Mouse (Mus musculus) hindbrain, embryonic 11.5 days (tissue): ENCODE results near the gene Uqcrc2. TPM values are rescaled to one million over a fixed set of nuclear protein-coding genes. Genes with fewer than 3 reads are reported as not detected.

Experiments used
- ATAC-seq: fragments of 200-750 bp; cut with Nextera tagmentation; 2 replicates; pipeline ENCODE4 v1.8.0; 2017; ENCODE audit warnings: mild to moderate bottlenecking, moderate TSS enrichment, moderate library complexity; ENCODE audit not compliant: low FRiP score
- DNase-seq: peaks from one replicate; pipeline ENCODE4 v3.0.0-alpha.2; 2015; ENCODE audit warnings: low spot score
- H3K27ac ChIP-seq: fragments of 300-500 bp; sonication (generic); 2 replicates; pipeline ENCODE4 v1.5.1; 2014; ENCODE audit warnings: mild to moderate bottlenecking, low read depth, low read length
- H3K27me3 ChIP-seq: fragments of 300-500 bp; sonication (generic); 2 replicates; pipeline ENCODE4 v1.6.1; 2014; ENCODE audit warnings: mild to moderate bottlenecking, low read length, moderate library complexity, mixed read lengths; ENCODE audit not compliant: control insufficient read depth, insufficient read depth
- H3K36me3 ChIP-seq: fragments of 300-500 bp; sonication (generic); 2 replicates; pipeline ENCODE4 v1.6.1; 2014; ENCODE audit warnings: mild to moderate bottlenecking, low read length, moderate library complexity, mixed read lengths; ENCODE audit not compliant: control insufficient read depth, insufficient read depth
- H3K4me1 ChIP-seq: fragments of 300-500 bp; sonication (generic); replicated peaks from 2 replicates; pipeline ENCODE4 v1.6.1; 2014; ENCODE audit warnings: low read length, mixed read lengths; ENCODE audit not compliant: control insufficient read depth, insufficient read depth
- H3K4me2 ChIP-seq: fragments of 300-500 bp; sonication (generic); replicated peaks from 2 replicates; pipeline ENCODE4 v1.6.1; 2014; ENCODE audit warnings: mild to moderate bottlenecking, low read depth, low read length
- H3K4me3 ChIP-seq: fragments of 300-500 bp; sonication (generic); 2 replicates; pipeline ENCODE4 v1.5.1; 2014; ENCODE audit warnings: low read depth, low read length
- H3K9ac ChIP-seq: fragments of 300-500 bp; sonication (generic); 2 replicates; pipeline ENCODE4 v1.6.1; 2014; ENCODE audit warnings: low read depth, low read length
- H3K9me3 ChIP-seq: fragments of 300-500 bp; sonication (generic); 2 replicates; pipeline ENCODE4 v1.6.1; 2016; ENCODE audit warnings: low read length; ENCODE audit not compliant: control insufficient read depth
- WGBS: fragments of 180-500 bp; shearing (Covaris S2); extraction: QIAGEN DNeasy Blood & Tissue Kit; methylation state at CpG from one replicate; pipeline ENCODE4 v1.1.7; 2014; 5-methylcytosine and 5-hydroxymethylcytosine counted together
- polyA plus RNA-seq: library from polyadenylated mRNA; unstranded; fragments of >200 nt; fragmentation: Nextera tagmentation; extraction: Ambion mirVana; gene quantifications from 2 replicates; pipeline ENCODE4 v1.2.1, GENCODE M21; 2014

The Uqcrc2 gene
- polyA plus RNA-seq, 1 experiment from 2014 or later, result 200 TPM

DNA sequence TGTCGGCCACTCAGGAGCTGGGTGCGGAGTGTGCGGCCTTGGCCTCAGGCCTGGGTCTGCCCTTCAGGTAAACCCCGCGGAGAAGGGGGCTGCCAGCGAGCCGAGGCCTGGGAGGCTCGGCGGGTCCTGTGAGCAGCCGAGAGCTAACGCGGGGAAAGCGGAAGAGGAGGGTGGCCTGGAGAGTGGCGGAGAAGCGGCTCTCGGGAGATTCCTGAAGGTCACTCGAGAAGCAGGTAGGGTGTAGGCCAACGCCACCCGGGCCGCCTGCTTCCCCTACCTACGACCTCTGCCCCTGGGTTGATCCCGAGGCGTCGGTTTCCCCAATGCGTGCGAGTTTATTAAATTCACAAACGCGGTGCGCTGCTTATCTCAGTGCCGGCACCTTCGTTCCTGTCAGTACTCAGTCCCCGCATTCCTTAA is 396 bp downstream of the Uqcrc2 start:
- under 1% methylated on average over 30 of the region's 32 CpGs for WGBS
- peak overlapping the region; percentile 76 for H3K4me2 ChIP-seq
- H3K27ac ChIP-seq, result peak overlapping the region; percentile 88
- peak overlapping the region; percentile 91 for H3K4me3 ChIP-seq
- no peaks in the 10 kb centered on the region for H3K9me3 ChIP-seq
- DNase-seq (no peak), ATAC-seq (peak; percentile 88)
- no peaks in the 10 kb centered on the region; the same call in 1 of the 2 replicates for H3K4me1 ChIP-seq
- no peaks in the 10 kb centered on the region for H3K36me3 ChIP-seq
- H3K9ac ChIP-seq, result peak overlapping the region; percentile 97
- H3K27me3 ChIP-seq, result no peaks in the 10 kb centered on the region

DNA sequence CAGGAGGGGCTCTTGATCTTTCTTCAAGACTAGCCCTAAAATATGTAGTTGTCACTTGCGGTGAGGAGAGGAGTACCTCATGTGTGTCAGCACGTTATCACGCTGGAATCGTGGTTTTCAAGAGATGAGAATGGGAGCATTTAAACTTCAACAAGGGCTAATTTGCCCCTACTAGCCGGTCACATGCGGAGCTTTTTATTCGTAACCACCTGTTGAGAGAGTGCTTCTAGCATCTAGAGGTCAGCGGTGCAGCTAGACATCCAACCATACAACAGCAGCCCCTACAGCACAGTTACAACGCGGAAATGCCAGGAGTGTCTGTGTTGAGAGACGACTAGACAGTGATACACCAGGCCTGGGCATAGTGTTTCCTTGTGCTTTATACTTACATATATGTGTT is 845 bp downstream of the Uqcrc2 start:
- Histone ChIP-seq H3K27me3 (no peaks in the 10 kb centered on the region), H3K4me1 (no peaks in the 10 kb centered on the region; the same call in 1 of the 2 replicates), H3K9me3 (no peaks in the 10 kb centered on the region), H3K9ac (peak overlapping the region; percentile 97), H3K36me3 (no peaks in the 10 kb centered on the region), H3K27ac (peak overlapping the region; percentile 88; the same call in 1 of the 2 replicates), H3K4me3 (peak overlapping the region; percentile 91), H3K4me2 (peak overlapping the region; percentile 76)
- under 1% methylated on average over 11 of the region's 11 CpGs for WGBS
- no peak for ATAC-seq
- DNase-seq, result peak; percentile 22

DNA sequence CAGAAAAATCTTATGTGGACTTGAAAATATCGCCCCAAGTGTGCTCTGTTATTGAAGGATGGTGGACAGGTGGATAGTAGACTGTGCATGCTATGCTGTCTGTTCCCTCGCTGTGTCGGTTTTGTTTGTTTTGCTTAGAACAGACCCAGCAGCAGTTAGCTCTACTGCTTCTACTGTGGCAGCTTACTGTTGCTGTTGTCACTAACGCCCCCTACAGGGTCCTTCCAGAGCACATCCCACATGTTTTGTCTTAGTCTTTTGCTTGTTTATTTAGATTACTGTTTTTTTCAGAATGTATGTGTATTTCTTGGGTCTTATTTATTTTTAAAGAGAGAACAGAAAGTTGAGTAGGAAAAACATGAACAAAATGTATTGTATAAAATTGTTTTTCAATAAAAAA is 8.2 kb downstream of the Uqcrc2 start:
- Histone ChIP-seq H3K9ac (no peak overlapping the region), H3K4me2 (no peak overlapping the region), H3K36me3 (peaks cover 5% of the 10 kb centered on the region; the same call in 1 of the 2 replicates), H3K4me1 (no peaks in the 10 kb centered on the region), H3K4me3 (no peak overlapping the region), H3K9me3 (no peaks in the 10 kb centered on the region), H3K27me3 (no peaks in the 10 kb centered on the region), H3K27ac (no peak overlapping the region)
- DNase-seq, result peak; percentile 17
- WGBS, result 64% methylated on average over 4 of the region's 4 CpGs
- no peak for ATAC-seq

- peaks cover 7% of the 10 kb centered on the region for H3K36me3 ChIP-seq
- no peaks in the 10 kb centered on the region for H3K9me3 ChIP-seq
- no peaks in the 10 kb centered on the region for H3K27me3 ChIP-seq
- no peak overlapping the region for H3K4me2 ChIP-seq
- H3K4me3 ChIP-seq, result no peak overlapping the region
- no peak for ATAC-seq
- WGBS, result 83% methylated on average over 2 of the region's 2 CpGs
- no peak for DNase-seq
- H3K9ac ChIP-seq, result no peak overlapping the region
- H3K4me1 ChIP-seq, result no peaks in the 10 kb centered on the region
- no peak overlapping the region for H3K27ac ChIP-seq
Measured at GRCm38 (mm10) chr7:120647849-120648248, 12.9 kb downstream of the Uqcrc2 start.

- no peak for ATAC-seq
- Histone ChIP-seq H3K4me3 (no peak overlapping the region), H3K27me3 (no peaks in the 10 kb centered on the region), H3K4me1 (no peaks in the 10 kb centered on the region), H3K4me2 (no peak overlapping the region), H3K27ac (no peak overlapping the region), H3K36me3 (no peaks in the 10 kb centered on the region; the same call in 1 of the 2 replicates), H3K9me3 (no peaks in the 10 kb centered on the region), H3K9ac (no peak overlapping the region)
- 92% methylated on average over 4 of the region's 4 CpGs for WGBS
- no peak for DNase-seq
Measured at GRCm38 (mm10) chr7:120662079-120662478, 27.1 kb downstream of the Uqcrc2 start.

DNA sequence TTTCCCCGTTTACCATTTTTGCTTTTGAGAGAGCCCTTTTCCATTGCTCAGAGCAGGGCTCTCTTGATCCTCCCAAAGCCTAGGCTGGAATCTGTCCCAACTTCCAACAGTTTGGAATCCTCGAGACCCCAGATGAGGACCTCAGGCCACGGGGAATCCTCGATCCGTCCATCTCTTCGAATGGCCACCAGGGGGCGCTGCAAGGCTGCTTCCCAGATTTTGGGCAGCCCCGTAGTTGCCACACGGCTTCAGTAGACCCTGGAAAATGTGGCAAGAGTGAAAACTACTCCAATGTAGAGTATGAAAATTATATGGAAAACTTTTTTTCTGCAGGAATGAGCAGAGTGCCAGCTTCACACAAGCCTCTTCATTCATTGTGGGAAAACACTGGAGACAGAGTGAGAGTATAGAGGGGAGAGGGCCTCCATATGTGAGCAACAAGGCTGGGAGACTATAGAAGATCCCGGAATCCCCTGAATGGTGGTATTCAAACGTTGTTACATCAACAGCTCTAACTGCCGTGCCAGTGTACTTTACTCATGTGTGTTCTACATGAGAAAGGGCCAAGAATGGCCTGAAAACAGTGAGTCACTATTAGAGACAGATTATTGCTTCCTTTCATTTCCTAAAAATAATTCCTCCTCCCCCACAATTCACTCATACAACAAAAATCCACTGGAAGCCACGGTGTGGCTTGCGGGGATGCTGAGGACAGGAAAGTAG is 35.3 kb downstream of the Uqcrc2 start, which contains the start of gene Pdzd9:
Gene Pdzd9, minus strand, starts transcription at position 191 of the 723 bp plus-strand sequence.
- Histone ChIP-seq H3K36me3 (no peaks in the 10 kb centered on the region), H3K4me3 (no peak within 1 kb of the TSS), H3K27ac (no peak within 1 kb of the TSS), H3K27me3 (no peaks in the 10 kb centered on the region), H3K4me1 (no peaks in the 10 kb centered on the region), H3K4me2 (no peak within 1 kb of the TSS), H3K9ac (no peak within 1 kb of the TSS), H3K9me3 (no peaks in the 10 kb centered on the region)
- DNase-seq (peak; percentile 90), ATAC-seq (peak; percentile 54; the same call in 1 of the 2 replicates)
- WGBS, result 25% methylated on average over 14 of the region's 14 CpGs

DNA sequence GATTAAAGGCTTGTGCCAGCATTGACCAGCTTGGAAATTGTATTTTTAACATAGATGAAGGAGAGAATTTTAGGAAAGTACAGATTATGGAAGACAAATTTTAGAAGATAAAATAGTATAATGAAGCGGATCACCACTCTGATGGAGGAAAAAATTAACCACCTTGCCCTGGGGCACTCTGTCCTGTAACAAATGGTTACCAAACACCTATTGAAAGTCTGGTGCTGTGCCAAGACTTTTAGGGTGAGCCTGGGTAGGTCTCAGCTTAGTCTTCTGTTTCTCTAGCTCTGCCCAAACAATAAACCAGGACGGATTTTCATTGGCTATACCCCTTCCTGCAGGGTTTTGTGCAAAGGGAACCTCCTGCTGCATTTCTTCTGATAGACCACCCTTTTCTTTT is 36.3 kb downstream of the Uqcrc2 start:
- H3K4me3 ChIP-seq, result no peak overlapping the region
- ATAC-seq, result no peak
- H3K9me3 ChIP-seq, result no peaks in the 10 kb centered on the region
- H3K27ac ChIP-seq, result no peak overlapping the region
- H3K4me2 ChIP-seq, result no peak overlapping the region
- no peak overlapping the region for H3K9ac ChIP-seq
- H3K36me3 ChIP-seq, result no peaks in the 10 kb centered on the region
- no peak for DNase-seq
- H3K4me1 ChIP-seq, result no peaks in the 10 kb centered on the region
- 75% methylated on average over 2 of the region's 2 CpGs for WGBS
- H3K27me3 ChIP-seq, result no peaks in the 10 kb centered on the region

- H3K4me3 ChIP-seq, result peak within 1 kb of the TSS; percentile 94
- H3K36me3 ChIP-seq, result no peaks in the 10 kb centered on the region
- peak within 1 kb of the TSS; percentile 74 for H3K4me2 ChIP-seq
- H3K4me1 ChIP-seq, result no peaks in the 10 kb centered on the region
- H3K27ac ChIP-seq, result peak within 1 kb of the TSS; percentile 74
- no peaks in the 10 kb centered on the region for H3K9me3 ChIP-seq
- DNase-seq (peak; percentile 87), ATAC-seq (peak; percentile 98)
- H3K9ac ChIP-seq, result peak within 1 kb of the TSS; percentile 91
- no peaks in the 10 kb centered on the region for H3K27me3 ChIP-seq
- 2% methylated on average over 38 of the region's 44 CpGs for WGBS
Measured at GRCm38 (mm10) chr7:120677001-120677643, 42.1 kb downstream of the Uqcrc2 start, which contains the start of gene Mosmo. Gene Mosmo, plus strand, starts transcription at chr7:120677618.
